Mouse (Mus musculus): ENCODE data around the gene Tcea2.
A peak's percentile ranks its signal among the peaks of the same experiment; 100 is the strongest.

Tcea2 gene

DNA sequence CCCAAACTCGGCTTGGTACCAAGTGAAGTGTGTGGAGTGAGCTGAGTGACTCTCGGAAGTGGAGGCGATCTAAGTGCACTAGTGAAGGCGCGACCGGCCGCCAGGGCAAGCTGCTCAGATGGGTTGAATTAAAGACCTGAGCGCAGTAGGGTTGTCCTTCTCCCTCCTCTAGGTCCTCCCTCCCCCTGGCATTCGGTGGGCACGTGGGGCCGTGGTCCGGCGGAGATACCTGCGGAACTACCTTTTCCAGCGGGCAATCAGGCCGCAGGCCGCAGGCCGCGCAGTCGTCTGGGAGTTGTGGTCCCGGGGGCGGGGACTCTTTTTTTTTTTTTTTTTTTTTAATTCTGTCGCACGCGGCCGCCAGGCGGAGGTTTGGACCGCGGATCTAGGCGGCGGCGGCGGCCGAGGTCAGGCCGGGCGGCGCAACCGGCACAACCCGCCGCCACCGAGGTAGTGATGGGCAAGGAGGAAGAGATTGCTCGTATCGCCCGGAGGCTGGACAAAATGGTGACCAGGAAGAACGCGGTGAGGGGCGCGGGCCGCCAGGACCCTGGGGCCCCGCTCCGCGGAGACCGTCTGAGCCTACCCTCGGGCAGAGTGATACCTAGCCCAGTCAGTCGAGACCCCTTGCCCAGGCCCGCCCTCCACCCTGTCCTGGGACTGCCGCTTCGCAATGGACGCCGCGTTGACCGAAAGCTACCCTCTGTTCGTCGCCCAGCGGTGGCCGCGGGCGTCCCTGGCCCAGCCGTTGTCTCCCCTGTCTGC is at the start of gene Tcea2:
TSS of gene Tcea2 (plus strand) at position 360 of the 765 bp plus-strand sequence.
- DNase-seq, result peak; percentile 80 to 83

GRCm38 (mm10) chr2:181632624-181633023 is 47.5 kb upstream of the Tcea2 start:
- DNase-seq, result no peak

DNA sequence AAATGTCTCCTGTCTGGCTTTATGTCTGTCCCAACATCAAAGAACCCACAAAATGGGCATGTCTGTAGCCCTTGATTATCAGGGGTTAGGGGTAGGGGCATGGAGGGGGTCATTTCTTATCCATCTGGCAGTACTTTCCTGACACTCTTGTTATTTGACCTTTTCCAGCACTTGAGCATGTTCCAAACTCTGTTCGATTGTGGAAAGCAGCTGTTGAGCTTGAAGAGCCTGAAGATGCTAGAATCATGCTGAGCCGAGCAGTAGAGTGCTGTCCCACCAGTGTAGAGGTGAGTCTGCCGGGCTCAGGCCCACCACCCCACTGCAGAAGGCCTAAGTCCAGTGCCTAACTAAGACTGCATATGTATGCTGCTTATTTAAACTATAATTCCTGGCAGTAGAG is 44.2 kb upstream of the Tcea2 start:
- DNase-seq, result no peak

DNA sequence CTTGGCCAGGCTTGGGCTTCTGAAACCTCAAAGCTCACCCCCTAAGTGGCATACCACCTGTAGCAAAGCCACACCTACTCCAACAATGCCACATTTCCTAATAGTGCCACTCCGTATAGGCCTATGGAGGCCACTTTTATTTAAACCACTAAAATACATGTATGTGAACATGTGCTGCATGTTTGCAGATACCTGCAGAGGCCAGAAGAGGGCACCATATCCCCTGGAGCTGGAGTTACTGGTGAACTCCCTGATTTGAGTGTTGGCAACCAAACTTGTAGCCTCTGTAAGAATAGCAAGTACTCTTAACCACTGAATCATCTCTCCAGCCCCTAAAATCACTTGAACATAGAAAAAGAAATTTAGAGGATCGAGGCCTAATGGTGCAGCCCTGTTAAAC is 35.7 kb upstream of the Tcea2 start:
- DNase-seq, result peak; percentile 52 to 69

DNA sequence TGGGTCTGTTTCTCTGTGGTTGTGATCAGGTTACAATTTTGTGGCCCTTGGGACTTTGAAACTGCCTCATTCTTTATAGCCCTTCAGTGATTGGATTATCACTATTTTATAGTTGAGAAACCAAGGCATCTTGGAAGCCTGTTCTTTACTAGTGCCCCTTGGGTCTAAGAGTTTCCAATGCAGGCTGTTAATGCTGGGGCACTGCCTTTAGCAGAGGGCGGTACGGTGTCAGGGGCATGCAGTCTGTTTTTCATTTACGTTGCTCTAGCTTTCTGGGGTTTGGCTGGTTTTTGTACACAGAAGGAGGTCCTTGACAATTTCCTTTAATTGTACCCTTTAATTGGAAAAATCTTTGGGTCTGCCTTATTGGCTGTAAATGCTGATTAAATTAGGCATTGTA is 34.4 kb upstream of the Tcea2 start:
- DNase-seq, result no peak

DNA sequence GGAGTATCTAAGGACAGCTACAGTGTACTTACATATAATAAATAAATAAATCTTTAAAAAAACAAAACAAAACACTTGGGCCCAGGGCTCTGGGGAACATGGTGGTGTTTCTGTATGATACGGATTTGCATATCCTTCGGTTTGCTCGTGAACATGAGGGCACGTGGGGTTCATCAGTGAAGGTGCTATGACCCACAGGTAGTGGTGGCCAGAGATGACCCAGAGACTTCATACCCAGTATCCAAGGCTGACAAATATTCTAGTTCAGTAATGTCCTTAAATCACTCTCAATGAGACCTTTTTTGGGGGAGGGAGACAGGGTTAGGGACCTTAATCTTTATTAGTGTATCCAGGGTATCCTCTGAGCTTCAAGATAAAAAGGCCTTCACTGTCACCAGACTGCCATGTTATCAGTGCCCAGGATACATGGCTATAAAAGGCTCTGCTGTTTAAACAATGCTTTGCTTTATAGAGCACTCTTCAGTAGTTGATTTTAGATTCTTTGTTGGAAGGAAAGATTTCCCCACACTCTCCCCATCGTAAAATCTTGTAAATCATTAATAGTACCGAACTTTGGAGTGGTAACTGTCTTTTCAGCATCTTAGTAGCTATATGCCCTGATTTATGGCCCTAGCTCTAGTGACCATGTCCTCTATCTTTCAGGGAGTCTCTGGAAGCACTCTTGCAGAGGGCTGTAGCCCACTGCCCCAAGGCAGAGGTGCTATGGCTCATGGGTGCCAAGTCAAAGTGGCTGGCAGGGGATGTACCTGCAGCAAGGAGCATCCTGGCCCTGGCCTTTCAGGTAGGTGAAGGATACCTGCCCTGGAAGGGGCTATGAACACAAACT is 33.3 kb upstream of the Tcea2 start:
- DNase-seq, result no peak

GRCm38 (mm10) chr2:181648926-181649325 is 31.2 kb upstream of the Tcea2 start:
- DNase-seq, result no peak

- no peak for DNase-seq
Measured at GRCm38 (mm10) chr2:181653065-181653464, 27.0 kb upstream of the Tcea2 start.

GRCm38 (mm10) chr2:181653523-181653922 is 26.6 kb upstream of the Tcea2 start:
- no peak for DNase-seq

DNA sequence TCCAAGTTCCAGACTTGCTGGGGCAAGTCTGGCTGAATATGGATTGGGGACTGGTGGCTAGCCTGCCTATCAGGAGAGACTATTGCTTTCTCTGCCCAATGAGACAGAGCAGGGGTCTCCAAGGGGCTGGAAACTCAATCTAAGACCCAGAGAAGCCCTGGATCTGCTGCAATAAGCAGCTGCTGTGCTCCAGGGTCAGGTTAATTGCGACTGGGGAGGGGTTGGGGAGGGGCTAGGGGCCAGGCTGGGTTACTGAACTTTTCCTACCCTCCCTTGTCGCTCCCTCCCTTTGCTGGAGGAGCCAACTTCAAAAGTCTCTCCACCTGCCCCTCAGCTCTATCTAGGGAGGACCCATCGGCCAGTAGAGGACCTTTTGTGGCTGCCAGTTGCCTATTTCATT is 23.4 kb upstream of the Tcea2 start, which contains the start of gene Gm29797:
TSS of gene Gm29797 (plus strand) at position 301 of the 400 bp plus-strand sequence.
- no peak for DNase-seq

- no peak for DNase-seq
Measured at GRCm38 (mm10) chr2:181657441-181657840, 22.7 kb upstream of the Tcea2 start.

DNA sequence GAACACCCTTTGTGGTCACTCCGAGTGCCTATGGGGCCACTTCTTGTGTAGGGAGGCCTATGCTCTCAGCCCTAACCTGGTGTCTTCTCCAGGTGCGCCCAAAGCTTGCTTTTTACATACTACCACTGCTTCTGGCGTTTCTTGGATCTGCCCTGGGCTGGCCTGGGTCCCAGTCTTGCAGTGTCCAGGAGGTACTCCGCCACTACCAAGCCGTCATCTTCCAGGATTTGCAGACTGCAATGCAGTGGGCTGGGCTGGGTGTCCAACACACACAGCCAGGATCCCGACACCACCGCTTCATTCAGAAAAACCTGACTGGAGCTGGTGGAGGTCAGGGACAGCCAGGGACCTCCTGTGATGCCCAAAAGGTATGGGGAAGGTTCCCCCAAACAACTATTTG is 21.6 kb upstream of the Tcea2 start:
- DNase-seq, result no peak

DNA sequence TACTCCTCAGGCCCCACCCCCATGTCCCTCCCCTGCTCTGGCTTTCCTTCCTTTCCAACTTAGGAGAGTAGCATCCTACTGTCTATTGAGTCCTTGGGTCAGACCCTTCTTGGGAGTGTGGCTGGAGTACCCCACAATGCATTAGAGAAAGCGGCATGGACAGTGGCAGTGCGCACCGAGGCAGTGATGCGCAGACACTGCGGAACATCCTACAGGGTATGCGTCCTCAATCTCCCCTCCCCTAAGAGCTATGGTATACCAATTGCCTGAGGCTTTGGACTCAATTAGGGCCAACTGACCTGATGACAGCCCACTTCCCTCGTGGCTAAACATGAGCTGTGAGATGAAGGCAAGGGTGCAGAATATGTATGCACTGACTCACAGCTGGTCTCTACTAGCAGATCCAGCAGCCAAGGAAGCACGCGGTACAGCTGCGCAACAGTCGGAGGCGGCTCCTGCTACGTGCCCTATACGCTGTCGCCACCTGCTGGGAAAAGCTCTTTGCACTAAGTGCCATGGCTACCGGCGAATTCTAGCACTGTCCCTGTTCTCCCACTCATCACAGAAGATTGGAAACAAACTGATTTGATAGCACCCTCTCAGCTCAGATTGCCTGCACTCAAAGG is 21.1 kb upstream of the Tcea2 start:
- DNase-seq, result peak; percentile 73 to 84

GRCm38 (mm10) chr2:181659609-181660055 is 20.5 kb upstream of the Tcea2 start:
- peak; percentile 93 for DNase-seq

- peak; percentile 63 to 66 for DNase-seq
Measured at GRCm38 (mm10) chr2:181662620-181663297, 17.4 kb upstream of the Tcea2 start.

GRCm38 (mm10) chr2:181663298-181663630 is 16.8 kb upstream of the Tcea2 start:
- peak; percentile 79 to 85 for DNase-seq

DNA sequence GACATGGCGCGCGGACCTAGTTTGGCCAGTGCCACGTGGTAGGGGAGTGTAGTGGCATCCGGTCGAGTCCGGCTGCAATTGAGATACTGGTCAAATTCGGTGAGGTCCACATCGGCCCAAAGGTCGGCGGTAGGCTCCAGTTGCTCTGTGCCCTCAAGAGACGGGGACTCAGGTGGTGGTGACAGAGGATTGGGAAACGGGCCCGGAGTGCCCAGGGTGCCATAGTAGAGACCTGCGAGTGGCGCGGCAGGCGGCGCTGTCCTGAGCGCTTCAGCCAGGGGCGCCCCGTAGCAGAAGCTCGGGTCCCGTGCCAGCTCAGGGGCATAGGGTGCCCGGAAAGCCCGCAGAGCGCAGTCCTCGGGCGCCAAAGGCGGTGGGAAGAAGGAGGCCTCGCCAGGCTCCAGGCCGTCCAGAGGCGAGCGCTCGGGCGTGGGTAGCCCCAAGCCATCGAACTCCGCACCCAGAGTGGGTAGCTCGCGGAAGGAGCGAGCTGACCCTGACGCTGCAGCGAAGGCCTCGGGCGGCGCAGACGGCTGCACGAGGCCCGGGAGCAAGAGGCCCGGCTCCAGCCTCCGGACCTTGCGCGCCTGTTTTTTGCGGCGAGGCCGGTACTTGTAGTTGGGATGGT is 9.7 kb upstream of the Tcea2 start:
- DNase-seq, result peak; percentile 22 to 51

GRCm38 (mm10) chr2:181670913-181671311 is 9.2 kb upstream of the Tcea2 start:
- no peak for DNase-seq

DNA sequence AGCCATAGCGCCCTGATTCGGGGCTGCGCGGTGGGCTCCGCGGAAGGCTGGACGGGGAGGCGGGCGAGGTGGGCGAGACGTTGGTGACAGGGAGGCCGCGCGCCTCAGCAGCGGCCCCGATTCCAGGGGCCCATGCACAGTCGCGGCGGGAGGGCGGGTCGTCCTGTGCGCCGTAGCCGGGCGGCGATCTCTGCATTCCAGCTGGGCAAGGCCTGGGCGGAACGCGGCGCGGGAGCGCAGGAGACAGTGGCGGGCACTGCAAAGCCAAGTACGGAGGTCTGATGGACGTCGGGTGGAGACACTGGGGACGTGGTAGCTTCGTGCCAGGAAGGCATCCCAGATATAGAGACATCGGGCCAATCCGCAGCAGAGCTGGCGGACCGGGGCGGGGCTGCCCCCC is 8.8 kb upstream of the Tcea2 start, which contains the start of gene Sox18:
TSS of gene Sox18 (minus strand) at position 315 of the 400 bp plus-strand sequence.
- peak; percentile 75 to 83 for DNase-seq

- DNase-seq, result no peak
Measured at GRCm38 (mm10) chr2:181671984-181672383, 8.1 kb upstream of the Tcea2 start.

DNA sequence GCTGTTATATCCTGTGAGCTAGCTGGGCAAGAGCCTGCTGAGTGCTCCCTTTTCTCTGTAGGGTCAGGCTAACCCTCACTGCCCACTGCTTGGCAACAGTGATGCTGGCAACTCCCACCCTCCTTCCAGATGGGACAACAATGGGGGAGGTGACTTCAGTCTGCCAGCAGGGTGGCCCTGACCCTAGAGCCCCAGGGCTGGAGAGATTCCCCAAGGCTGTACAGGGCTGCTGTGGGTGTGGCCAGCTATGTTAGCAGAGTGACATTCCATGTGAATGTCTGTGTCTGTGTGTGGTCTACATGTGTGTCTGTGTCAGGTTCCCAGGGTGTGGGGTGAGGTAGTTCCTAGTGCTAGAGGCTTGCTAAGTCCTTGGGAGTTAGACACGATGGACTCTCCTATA is 6.6 kb upstream of the Tcea2 start:
- peak; percentile 10 to 16 for DNase-seq

DNA sequence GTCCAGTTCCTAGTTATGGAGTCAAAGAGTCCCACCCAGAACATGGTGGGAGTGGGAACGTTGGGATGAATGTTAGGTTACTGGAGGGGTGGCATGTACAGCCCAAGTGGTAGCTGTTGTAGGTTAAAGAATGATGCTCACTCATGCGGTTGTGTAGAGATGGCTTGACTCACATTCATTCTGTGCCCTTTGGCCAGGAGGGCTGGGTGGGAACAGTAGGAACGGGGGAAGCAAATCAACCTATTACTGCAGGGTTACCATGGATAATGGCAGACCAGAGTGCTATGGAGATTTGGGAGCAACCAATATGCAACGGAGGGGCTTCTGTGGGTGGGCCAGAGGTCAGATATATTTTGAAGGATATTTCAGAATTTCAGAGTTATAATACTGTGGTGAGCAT is 5.2 kb upstream of the Tcea2 start:
- no peak for DNase-seq

Measured in kidney, postnatal 36 days (tissue).